Mouse (Mus musculus): ENCODE data around the gene Adamts12. TPM values are rescaled to one million over a fixed set of nuclear protein-coding genes. Genes with fewer than 3 reads are reported as not detected.
A peak's percentile ranks its signal among the peaks of the same experiment; 100 is the strongest.

Adamts12 gene
- polyA plus RNA-seq, 1 experiment from 2014 or later: 2.0 TPM

DNA sequence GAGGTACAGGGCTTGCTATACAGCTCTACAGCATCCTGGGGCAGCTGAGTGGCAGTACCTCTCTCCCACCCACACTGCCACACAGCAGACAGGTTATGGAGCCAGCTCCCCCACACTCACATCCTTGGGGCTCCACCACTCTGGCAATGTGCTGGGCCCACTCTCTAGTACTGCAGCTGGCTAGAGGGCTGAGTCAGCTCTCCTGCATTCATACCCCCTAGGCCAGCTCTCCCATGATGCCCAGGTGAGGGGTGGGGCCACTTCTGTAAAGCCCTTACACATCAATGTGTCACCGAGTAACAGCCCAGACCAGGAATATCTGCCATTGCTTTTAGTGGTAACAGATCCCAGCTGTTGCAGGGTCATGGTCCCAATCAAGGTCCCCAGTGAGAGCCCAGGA, 296.3 kb downstream of the Adamts12 start:
- H3K9me3 ChIP-seq: no peaks in the 10 kb centered on the region
- H3K4me3 ChIP-seq: no peak overlapping the region
- no peaks in the 10 kb centered on the region for H3K27me3 ChIP-seq
- 93% methylated on average over 1 of the region's 1 CpGs for WGBS
- no peak overlapping the region for H3K27ac ChIP-seq (replicated peaks)
- no peaks in the 10 kb centered on the region for H3K4me1 ChIP-seq (replicated peaks)
- no peaks in the 10 kb centered on the region for H3K36me3 ChIP-seq
- ATAC-seq (ENCODE audit: low read depth): no peak; the same call in 1 of the 2 replicates
- H3K9ac ChIP-seq: no peak overlapping the region
- no peak overlapping the region for H3K4me2 ChIP-seq

DNA sequence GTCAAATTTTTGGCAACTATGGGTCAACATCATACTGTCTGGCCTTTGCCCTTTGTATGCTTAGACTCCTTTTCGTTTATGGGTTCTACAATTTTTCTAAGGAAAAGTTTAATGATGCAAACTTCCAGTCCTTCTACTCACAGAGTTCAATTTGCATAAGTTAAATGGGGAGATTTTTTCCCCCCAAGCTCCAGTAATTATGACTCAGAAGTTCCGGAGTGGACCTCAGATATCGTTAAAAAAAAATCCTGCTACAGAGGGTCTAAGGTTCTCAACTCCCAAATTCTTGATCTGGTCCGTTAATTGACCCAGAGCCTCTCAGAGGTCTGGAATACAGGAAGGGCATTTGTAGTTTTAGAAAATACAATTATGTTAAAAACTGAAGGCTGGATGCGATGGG, 297.2 kb downstream of the Adamts12 start:
- WGBS: 92% methylated on average over 5 of the region's 5 CpGs
- ATAC-seq (ENCODE audit: low read depth): no peak

DNA sequence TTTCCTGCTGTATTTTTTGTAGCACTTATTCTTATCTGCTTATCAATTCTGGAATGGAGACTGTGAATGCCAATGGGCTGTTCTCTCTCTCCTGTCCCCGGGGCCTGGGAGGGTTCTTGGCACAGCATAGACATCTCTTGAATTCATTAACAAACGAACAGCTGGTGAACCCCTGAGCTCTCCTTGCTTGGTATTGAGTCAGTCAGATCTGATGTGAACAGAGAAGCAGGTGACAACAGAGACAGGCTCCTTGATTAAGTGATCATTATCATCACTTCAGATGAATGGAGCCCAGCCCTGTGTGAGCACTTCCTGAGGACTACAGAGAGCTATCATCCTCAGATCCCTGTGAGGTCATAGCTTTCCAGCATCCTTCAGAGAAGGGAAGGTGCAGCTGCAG, 299.5 kb downstream of the Adamts12 start:
- Histone ChIP-seq H3K27me3 (no peaks in the 10 kb centered on the region), H3K9me3 (no peaks in the 10 kb centered on the region), H3K4me3 (no peak overlapping the region), H3K27ac (replicated peaks) (0 out of 2 replicates have a peak overlapping the region, but pooled peaks have one; percentile 6), H3K9ac (no peak overlapping the region), H3K36me3 (no peaks in the 10 kb centered on the region), H3K4me1 (replicated peaks) (no peaks in the 10 kb centered on the region), H3K4me2 (no peak overlapping the region)
- WGBS: 45% methylated on average over 2 of the region's 2 CpGs
- ATAC-seq (ENCODE audit: low read depth): peak; percentile 75; the same call in 1 of the 2 replicates

More for the DNA sequence above, 297.2 kb downstream of the Adamts12 start:
- H3K27ac ChIP-seq (replicated peaks): no peak overlapping the region
- H3K9me3 ChIP-seq: no peaks in the 10 kb centered on the region
- H3K4me1 ChIP-seq (replicated peaks): no peaks in the 10 kb centered on the region
- H3K27me3 ChIP-seq: no peaks in the 10 kb centered on the region
- no peak overlapping the region for H3K4me3 ChIP-seq
- no peaks in the 10 kb centered on the region for H3K36me3 ChIP-seq
- no peak overlapping the region for H3K4me2 ChIP-seq
- H3K9ac ChIP-seq: no peak overlapping the region

DNA sequence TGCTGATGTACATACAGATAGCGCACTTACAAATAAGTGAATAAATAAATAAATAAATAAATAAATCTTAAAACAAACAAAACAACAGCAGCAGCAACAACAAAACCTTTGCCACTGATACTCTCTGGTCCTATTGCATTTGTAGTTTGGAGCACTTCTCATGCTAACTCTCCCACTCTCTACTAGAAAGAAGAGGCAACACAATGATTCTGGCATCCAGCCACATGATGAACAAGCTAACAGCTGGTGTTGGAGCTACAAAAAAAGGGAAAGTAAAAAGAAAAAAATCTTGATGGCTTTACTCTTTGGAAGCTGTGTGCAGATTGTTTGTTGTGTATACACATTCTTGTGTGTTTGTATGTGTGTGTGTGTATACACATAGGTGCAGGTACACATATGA, 300.2 kb downstream of the Adamts12 start:
- no peak overlapping the region for H3K27ac ChIP-seq (replicated peaks)
- no peak overlapping the region for H3K9ac ChIP-seq
- H3K4me1 ChIP-seq (replicated peaks): no peaks in the 10 kb centered on the region
- no peaks in the 10 kb centered on the region for H3K36me3 ChIP-seq
- ATAC-seq (ENCODE audit: low read depth): no peak
- H3K4me3 ChIP-seq: no peak overlapping the region
- no peak overlapping the region for H3K4me2 ChIP-seq
- 100% methylated on average over 1 of the region's 1 CpGs for WGBS
- no peaks in the 10 kb centered on the region for H3K27me3 ChIP-seq
- no peaks in the 10 kb centered on the region for H3K9me3 ChIP-seq

DNA sequence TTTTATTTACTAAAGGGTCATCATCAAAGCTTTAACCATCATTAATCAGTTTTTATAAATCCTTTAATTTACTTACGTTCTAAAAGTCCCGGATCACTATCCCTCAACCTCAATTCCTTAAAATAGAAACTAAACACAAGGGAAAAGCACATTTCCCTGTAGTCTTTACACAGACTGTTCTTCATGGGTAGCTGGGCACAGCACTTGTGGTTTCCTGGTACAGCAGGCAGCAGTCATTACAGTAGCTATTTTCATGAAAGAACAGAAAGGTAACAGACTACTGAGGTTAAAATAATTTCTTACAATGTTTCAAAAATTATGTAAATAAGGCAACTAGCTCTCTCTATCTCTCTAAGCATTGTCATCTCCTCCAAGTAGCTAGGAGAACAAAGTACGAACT, 305.0 kb downstream of the Adamts12 start:
- Histone ChIP-seq H3K4me2 (no peak overlapping the region), H3K36me3 (no peaks in the 10 kb centered on the region), H3K9me3 (no peaks in the 10 kb centered on the region), H3K4me1 (replicated peaks) (no peaks in the 10 kb centered on the region), H3K27me3 (no peaks in the 10 kb centered on the region), H3K27ac (replicated peaks) (no peak overlapping the region), H3K9ac (no peak overlapping the region), H3K4me3 (no peak overlapping the region)
- no peak for ATAC-seq (ENCODE audit: low read depth)
- WGBS: 85% methylated on average over 3 of the region's 3 CpGs

DNA sequence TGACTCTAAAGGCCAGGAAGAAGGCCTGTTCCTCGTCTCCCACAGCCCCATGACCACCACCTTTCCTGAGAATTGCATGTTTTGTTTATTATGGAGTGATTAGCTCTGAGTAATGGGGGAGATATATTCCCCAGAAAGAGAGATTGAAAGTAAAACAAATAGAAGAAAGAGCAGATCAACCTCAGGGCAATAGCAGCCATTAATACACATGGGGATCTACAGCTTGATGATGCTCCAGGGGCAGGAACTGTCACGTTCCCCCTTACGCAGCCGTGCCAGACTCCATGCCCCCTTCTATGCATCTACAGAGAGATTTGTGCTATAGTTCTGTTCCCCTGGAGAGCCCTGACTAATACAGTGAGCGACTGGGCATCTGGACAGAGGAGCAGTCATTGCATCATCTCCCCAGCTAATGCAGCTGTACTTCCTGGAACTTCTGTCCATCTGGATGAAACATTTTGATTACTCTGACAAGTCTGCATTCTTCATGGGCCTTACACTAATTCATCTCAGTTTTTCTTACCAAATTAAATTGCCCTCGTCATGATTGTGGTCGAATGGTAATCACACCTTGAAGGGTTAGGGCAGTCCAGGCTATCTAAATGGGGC, 306.0 kb downstream of the Adamts12 start:
- no peaks in the 10 kb centered on the region for H3K36me3 ChIP-seq
- 89% methylated on average over 7 of the region's 7 CpGs for WGBS
- no peaks in the 10 kb centered on the region for H3K27me3 ChIP-seq
- H3K4me3 ChIP-seq: no peak overlapping the region
- H3K9me3 ChIP-seq: no peaks in the 10 kb centered on the region
- H3K27ac ChIP-seq (replicated peaks): no peak overlapping the region
- H3K9ac ChIP-seq: no peak overlapping the region
- no peak for ATAC-seq (ENCODE audit: low read depth)
- H3K4me1 ChIP-seq (replicated peaks): no peaks in the 10 kb centered on the region
- H3K4me2 ChIP-seq: no peak overlapping the region

DNA sequence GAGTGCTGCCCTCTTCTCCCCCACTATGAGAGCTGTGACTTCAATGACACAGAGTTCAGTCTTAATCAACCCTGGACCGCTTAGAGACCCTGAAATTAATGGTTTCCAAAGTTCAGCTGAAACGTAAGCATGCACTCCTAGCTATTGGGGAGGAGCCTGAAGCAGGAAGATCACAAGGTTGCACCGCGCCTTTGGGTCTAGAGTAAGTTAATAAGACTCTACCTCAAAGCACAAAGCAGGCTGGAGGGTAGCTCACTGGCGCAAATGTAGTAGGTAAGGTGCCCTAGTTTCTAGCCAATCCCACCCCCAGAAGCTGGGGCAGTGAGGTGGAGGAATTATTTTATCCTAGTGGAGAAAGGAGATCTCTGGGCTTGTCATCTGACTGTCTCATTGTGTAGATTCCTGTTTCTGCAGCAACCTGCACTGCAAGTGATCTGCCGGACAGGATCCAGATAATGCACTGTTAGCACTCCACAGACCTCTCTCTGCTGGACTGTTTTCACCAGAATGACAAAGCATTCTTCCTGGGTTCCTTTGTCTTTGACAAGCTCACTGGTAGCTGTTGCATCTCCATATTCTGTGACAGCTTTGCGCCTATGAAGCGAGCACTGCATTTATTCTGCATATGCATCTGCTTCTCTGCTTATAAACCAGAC, 315.0 kb downstream of the Adamts12 start:
- Histone ChIP-seq H3K4me3 (no peak overlapping the region), H3K4me1 (replicated peaks) (no peaks in the 10 kb centered on the region), H3K9me3 (no peaks in the 10 kb centered on the region), H3K9ac (no peak overlapping the region), H3K27ac (replicated peaks) (no peak overlapping the region), H3K36me3 (peaks cover 12% of the 10 kb centered on the region), H3K27me3 (no peaks in the 10 kb centered on the region), H3K4me2 (no peak overlapping the region)
- 86% methylated on average over 8 of the region's 8 CpGs for WGBS
- no peak for ATAC-seq (ENCODE audit: low read depth)

DNA sequence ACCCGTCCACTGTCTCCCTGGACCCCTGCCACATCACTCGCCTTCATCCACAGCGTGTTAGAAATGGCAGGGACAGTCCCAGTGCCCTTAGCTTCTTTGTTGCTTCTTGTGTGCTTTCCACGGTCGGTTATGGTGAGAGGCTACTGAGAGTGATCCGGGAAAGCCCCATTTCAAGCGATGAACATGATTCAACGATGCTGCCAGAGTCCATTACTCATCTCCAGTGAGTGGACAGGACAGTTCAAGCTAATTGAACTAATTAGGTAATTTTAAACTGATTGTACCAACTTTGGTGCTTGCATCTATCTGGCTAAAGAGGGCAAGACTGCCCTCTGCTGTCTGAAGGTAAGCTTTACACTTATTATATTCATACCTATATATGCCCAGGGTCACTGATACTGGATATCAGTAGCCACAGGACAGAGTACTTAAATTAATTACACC, 315.5 kb downstream of the Adamts12 start:
- Histone ChIP-seq H3K9me3 (no peaks in the 10 kb centered on the region), H3K27me3 (no peaks in the 10 kb centered on the region), H3K4me3 (no peak overlapping the region), H3K36me3 (peaks cover 17% of the 10 kb centered on the region), H3K4me2 (no peak overlapping the region), H3K4me1 (replicated peaks) (no peaks in the 10 kb centered on the region), H3K27ac (replicated peaks) (no peak overlapping the region), H3K9ac (no peak overlapping the region)
- WGBS: 47% methylated on average over 8 of the region's 8 CpGs
- ATAC-seq (ENCODE audit: low read depth): peak; percentile 43; the same call in 1 of the 2 replicates

DNA sequence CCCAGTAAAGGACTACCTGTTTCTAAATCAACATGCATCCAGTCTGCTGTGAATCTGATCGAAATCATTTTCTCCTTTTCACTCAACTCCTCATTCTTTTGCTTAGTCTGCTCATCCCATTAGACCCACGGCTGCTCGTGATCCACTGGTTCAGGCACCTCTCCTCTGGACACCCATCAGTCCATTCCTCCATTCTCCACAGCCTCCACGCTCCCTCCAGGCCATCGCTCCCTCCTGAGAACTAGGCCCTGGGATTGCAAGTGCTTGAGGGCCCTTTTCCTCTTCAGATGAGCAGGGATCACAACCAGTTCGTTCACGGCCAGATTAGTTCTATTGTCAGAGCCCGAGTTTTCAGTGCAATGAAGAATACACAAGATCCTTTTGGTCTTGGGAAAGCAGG, 316.0 kb downstream of the Adamts12 start:
- Histone ChIP-seq H3K36me3 (peaks cover 23% of the 10 kb centered on the region), H3K27ac (replicated peaks) (no peak overlapping the region), H3K4me1 (replicated peaks) (no peaks in the 10 kb centered on the region), H3K27me3 (no peaks in the 10 kb centered on the region), H3K9ac (no peak overlapping the region), H3K9me3 (no peaks in the 10 kb centered on the region), H3K4me2 (no peak overlapping the region), H3K4me3 (no peak overlapping the region)
- 76% methylated on average over 8 of the region's 8 CpGs for WGBS
- no peak for ATAC-seq (ENCODE audit: low read depth)

DNA sequence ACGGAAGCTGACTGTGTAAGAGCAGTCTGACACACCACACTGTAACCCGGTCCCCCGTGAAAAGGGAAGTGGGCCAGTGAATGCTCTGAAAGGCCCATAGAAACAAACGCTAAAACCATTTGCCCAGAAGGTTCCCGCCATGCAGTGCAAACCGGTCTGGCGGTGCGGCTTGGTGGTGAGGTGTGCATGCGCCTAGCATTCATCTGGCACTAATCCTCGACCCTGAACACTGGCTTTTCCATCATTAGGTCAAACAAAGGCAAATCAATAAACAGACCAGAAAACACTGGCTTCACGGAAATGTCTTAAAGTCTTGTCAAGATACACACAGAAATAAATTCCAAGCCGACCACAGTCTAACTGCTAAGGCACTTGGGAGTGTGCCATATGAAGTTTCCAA, 318.0 kb downstream of the Adamts12 start:
- H3K9ac ChIP-seq: no peak overlapping the region
- no peak overlapping the region for H3K4me3 ChIP-seq
- H3K27ac ChIP-seq (replicated peaks): no peak overlapping the region
- ATAC-seq (ENCODE audit: low read depth): no peak
- no peak overlapping the region for H3K4me2 ChIP-seq
- peaks cover 42% of the 10 kb centered on the region for H3K36me3 ChIP-seq
- H3K9me3 ChIP-seq: no peaks in the 10 kb centered on the region
- no peaks in the 10 kb centered on the region for H3K4me1 ChIP-seq (replicated peaks)
- no peaks in the 10 kb centered on the region for H3K27me3 ChIP-seq
- 86% methylated on average over 12 of the region's 12 CpGs for WGBS

DNA sequence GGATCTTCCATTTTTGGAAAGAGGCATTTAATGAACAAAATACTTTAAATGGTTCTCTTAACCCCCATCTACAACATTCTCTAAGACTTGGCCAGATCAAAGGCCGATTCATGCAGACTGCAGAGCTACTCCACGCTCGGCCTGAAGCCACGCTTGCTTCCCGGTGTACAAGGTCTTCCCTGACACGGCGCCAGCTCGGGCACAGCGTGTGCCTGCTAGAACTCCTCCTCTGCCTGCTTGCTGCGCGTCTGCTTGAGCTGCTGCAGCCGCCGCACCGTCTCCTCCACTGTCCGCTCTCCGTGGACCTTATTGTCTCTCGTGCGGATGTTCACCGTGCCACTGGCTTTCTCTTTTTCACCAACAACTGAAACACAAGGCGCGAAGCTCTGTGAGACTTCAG, 319.2 kb downstream of the Adamts12 start:
- Histone ChIP-seq H3K4me3 (no peak overlapping the region), H3K9me3 (no peaks in the 10 kb centered on the region), H3K27me3 (no peaks in the 10 kb centered on the region), H3K4me2 (no peak overlapping the region), H3K9ac (no peak overlapping the region), H3K4me1 (replicated peaks) (no peaks in the 10 kb centered on the region), H3K36me3 (peaks cover 54% of the 10 kb centered on the region), H3K27ac (replicated peaks) (no peak overlapping the region)
- WGBS: 95% methylated on average over 21 of the region's 21 CpGs
- no peak for ATAC-seq (ENCODE audit: low read depth)

DNA sequence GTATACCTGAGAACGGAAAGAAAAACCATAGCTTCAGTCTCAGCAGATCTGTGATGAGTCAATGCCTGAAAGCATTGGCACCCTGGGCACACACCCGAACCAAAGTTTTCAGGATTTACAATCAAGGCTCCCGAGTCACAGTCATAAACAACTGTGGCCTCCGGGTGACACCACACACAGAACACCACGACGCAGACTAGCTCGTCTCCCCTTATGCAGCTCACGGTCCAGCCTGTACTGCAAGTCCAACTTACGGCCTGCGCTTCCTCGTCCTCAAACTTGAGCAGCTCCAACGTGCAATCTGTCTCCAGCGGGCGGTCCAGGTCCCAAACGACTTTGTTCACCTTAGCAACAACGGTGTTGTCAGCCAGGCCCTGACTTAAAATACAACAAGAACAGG, 328.3 kb downstream of the Adamts12 start:
- Histone ChIP-seq H3K9ac (no peak overlapping the region), H3K36me3 (peaks cover 82% of the 10 kb centered on the region), H3K27me3 (no peaks in the 10 kb centered on the region), H3K9me3 (no peaks in the 10 kb centered on the region), H3K4me3 (no peak overlapping the region), H3K27ac (replicated peaks) (no peak overlapping the region), H3K4me2 (no peak overlapping the region), H3K4me1 (replicated peaks) (peaks cover 13% of the 10 kb centered on the region)
- 98% methylated on average over 16 of the region's 16 CpGs for WGBS
- no peak for ATAC-seq (ENCODE audit: low read depth)

DNA sequence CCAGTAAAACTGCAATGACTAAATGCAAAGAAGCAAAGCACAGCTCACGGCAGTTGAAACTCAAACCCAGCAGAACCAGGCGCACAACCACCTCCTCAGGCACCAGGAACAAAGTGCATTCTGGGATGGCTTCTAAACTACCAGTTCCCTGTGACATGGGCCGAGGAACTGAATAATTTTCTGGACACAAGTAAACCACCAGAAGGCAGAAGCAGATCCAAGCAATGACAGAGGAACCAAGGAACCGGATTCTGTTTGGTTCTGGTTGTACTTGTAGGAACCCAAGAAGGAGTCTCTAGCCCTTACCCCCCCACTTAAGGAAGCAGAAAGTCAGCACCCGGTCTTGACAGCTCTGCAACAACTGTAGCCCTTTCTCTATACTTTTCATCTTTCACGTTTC, 331.8 kb downstream of the Adamts12 start:
- 91% methylated on average over 6 of the region's 6 CpGs for WGBS

More for the DNA sequence above, 331.8 kb downstream of the Adamts12 start:
- peaks cover 48% of the 10 kb centered on the region for H3K36me3 ChIP-seq
- no peak overlapping the region for H3K27ac ChIP-seq (replicated peaks)
- H3K4me1 ChIP-seq (replicated peaks): peaks cover 29% of the 10 kb centered on the region
- H3K4me2 ChIP-seq: no peak overlapping the region
- no peak overlapping the region for H3K9ac ChIP-seq
- no peaks in the 10 kb centered on the region for H3K9me3 ChIP-seq
- H3K27me3 ChIP-seq: no peaks in the 10 kb centered on the region
- ATAC-seq (ENCODE audit: low read depth): no peak
- H3K4me3 ChIP-seq: no peak overlapping the region
